Mouse (Mus musculus): ENCODE measurements around the gene Ssh3. TPM values are rescaled to one million over a fixed set of nuclear protein-coding genes. Genes with fewer than 3 reads are reported as not detected.

Ssh3 gene
- polyA plus RNA-seq (2015; fragmentation: Illumina TruSeq; extraction: RNeasy Lipid Tissue Mini Kit (QIAGEN cat#74804); ENCODE audit: insufficient read depth, low replicate concordance), result 18.0 TPM

DNA sequence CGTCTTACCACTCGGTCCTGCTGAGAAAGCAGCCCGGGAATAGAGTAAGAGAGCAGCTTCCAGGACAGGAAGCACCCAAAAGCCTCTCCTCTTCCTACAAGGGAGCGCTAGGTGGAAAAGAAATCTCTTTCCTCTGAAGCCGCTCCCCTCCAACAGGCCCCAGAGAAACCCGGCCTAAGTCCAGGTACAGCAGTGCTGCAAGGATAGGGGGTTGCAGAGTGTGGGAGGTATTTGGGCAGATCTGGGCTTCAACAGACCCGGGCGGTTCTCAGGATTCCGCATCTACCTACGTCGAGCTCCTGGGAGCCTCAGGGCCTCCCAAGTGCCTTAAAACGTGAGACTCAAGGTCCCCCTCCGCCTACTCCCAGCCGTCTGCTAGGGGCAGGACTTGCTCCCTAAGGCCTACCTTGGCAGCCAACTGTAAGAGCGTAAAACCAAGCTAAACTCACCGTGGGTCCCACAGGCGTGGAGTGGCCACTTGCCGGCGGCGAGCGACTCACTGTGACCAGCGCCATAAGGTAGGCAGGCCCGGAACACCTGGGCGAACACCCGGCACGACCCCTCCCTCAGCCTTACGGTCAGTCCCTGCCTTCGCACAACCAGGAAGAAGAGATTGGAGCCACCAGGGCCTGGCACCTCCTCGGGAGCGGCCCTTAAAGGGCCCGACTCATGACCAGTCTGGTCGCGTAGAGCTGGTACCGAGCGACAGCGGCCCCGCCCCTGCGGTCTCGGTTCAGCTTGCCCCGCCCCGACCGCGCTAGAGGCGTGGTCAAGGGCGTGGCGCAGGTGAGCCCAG, at the start of gene Ssh3:
Gene Ssh3, minus strand, starts transcription at position 615 of the 796 bp plus-strand sequence.

DNA sequence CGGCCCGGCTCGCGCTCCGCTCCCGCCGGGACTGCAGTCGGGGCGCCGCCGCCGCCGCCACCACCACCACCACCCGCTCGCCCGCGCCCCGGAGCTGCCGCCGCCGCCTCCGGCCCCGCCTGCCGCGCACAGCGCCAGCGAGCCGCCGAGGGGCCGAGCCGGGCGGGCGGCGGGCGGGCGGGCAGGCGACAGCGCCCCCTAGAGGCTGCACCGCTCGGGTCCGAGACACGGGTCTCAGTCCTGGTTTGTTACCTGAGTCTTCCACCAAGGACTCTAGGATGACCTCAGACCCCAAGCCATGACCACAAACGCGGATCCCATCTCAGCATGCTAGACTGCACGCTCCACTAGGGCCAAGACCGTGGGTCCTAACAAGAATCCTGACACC, 37.2 kb upstream of the Ssh3 start, which contains the start of gene Grk2:
Gene Grk2, minus strand, starts transcription at position 33 of the 388 bp plus-strand sequence.

DNA sequence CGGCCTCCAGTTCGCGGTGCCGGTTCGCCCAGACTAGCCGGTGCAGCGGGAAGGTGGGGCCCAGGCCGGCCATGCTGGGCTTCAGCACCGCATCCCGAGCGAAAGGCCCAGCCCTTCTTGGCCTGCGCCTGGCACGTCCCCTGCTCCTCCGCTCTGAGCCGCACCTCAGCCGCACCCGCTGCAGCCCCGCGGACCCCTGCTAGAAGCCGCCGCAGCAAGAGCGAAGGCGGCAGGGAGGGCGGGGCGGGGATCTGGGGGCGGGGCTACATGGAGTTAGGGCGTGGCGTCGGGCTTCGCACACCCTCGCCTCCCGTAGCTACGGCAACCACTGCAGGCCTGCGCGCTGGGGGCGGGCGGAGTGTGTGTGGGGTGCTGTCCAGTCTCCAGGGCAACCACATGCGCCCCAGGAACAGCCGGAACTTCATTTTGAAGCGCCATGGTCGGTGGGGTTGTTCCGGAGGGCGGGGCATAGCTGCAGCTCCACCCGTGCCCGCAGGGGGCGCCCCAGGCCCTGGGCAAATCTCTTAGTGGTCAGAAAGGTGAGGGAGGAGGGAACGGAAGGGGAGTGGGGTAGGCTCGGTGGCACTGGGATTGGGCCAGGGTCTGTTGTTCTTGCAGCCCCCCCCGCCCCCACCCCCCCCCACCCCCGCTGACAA, 14.0 kb upstream of the Ssh3 start, which contains the start of gene Ankrd13d:
Gene Ankrd13d, minus strand, starts transcription at position 240 of the 656 bp plus-strand sequence.

GRCm38 (mm10) chr19:4231253-4232185, 37.5 kb downstream of the Ssh3 start, which contains the start of gene Pold4:
Gene Pold4 (plus strand): TSS chr19:4231899.

GRCm38 (mm10) chr19:4214071-4214770, 54.8 kb downstream of the Ssh3 start, which contains the start of the genes Clcf1 and AC109138.7:
Gene Clcf1 (plus strand): TSS chr19:4214238.
Gene AC109138.7 (plus strand): TSS chr19:4214357.

Other genes with a start within 250 kb of the Ssh3 start
- 108 TPM for gene Gstp1, start 231.2 kb downstream of the Ssh3 start, polyA plus RNA-seq (2015; fragmentation: Illumina TruSeq; extraction: RNeasy Lipid Tissue Mini Kit (QIAGEN cat#74804); ENCODE audit: insufficient read depth, low replicate concordance)
- 5.3 TPM for gene Gstp2, start 223.2 kb downstream of the Ssh3 start, polyA plus RNA-seq (2015; fragmentation: Illumina TruSeq; extraction: RNeasy Lipid Tissue Mini Kit (QIAGEN cat#74804); ENCODE audit: insufficient read depth, low replicate concordance)
- gene Gstp3, start 209.6 kb downstream of the Ssh3 start, polyA plus RNA-seq (2015; fragmentation: Illumina TruSeq; extraction: RNeasy Lipid Tissue Mini Kit (QIAGEN cat#74804); ENCODE audit: insufficient read depth, low replicate concordance), result 9.2 TPM
- not detected for gene Cabp2, start 187.6 kb downstream of the Ssh3 start, polyA plus RNA-seq (2015; fragmentation: Illumina TruSeq; extraction: RNeasy Lipid Tissue Mini Kit (QIAGEN cat#74804); ENCODE audit: insufficient read depth, low replicate concordance)
- 46.1 TPM for gene Cdk2ap2, start 172.0 kb downstream of the Ssh3 start, polyA plus RNA-seq (2015; fragmentation: Illumina TruSeq; extraction: RNeasy Lipid Tissue Mini Kit (QIAGEN cat#74804); ENCODE audit: insufficient read depth, low replicate concordance)
- 39.9 TPM for gene Pitpnm1, start 169.2 kb downstream of the Ssh3 start, polyA plus RNA-seq (2015; fragmentation: Illumina TruSeq; extraction: RNeasy Lipid Tissue Mini Kit (QIAGEN cat#74804); ENCODE audit: insufficient read depth, low replicate concordance)
- gene Aip, start 143.3 kb downstream of the Ssh3 start, polyA plus RNA-seq (2015; fragmentation: Illumina TruSeq; extraction: RNeasy Lipid Tissue Mini Kit (QIAGEN cat#74804); ENCODE audit: insufficient read depth, low replicate concordance), result 28.1 TPM
- 0.10 TPM for gene Gpr152, start 129.4 kb downstream of the Ssh3 start, polyA plus RNA-seq (2015; fragmentation: Illumina TruSeq; extraction: RNeasy Lipid Tissue Mini Kit (QIAGEN cat#74804); ENCODE audit: insufficient read depth, low replicate concordance)
- gene Cabp4, start 125.1 kb downstream of the Ssh3 start, polyA plus RNA-seq (2015; fragmentation: Illumina TruSeq; extraction: RNeasy Lipid Tissue Mini Kit (QIAGEN cat#74804); ENCODE audit: insufficient read depth, low replicate concordance), result 6.4 TPM
- gene Coro1b, start 120.6 kb downstream of the Ssh3 start, polyA plus RNA-seq (2015; fragmentation: Illumina TruSeq; extraction: RNeasy Lipid Tissue Mini Kit (QIAGEN cat#74804); ENCODE audit: insufficient read depth, low replicate concordance), result 285 TPM
- 73.4 TPM for gene Ptprcap, start 115.6 kb downstream of the Ssh3 start, polyA plus RNA-seq (2015; fragmentation: Illumina TruSeq; extraction: RNeasy Lipid Tissue Mini Kit (QIAGEN cat#74804); ENCODE audit: insufficient read depth, low replicate concordance)
- 27.8 TPM for gene Rps6kb2, start 105.8 kb downstream of the Ssh3 start, polyA plus RNA-seq (2015; fragmentation: Illumina TruSeq; extraction: RNeasy Lipid Tissue Mini Kit (QIAGEN cat#74804); ENCODE audit: insufficient read depth, low replicate concordance)
- 35.2 TPM for gene Carns1, start 93.7 kb downstream of the Ssh3 start, polyA plus RNA-seq (2015; fragmentation: Illumina TruSeq; extraction: RNeasy Lipid Tissue Mini Kit (QIAGEN cat#74804); ENCODE audit: insufficient read depth, low replicate concordance)
- 187 TPM for gene Tbc1d10c, start 77.9 kb downstream of the Ssh3 start, polyA plus RNA-seq (2015; fragmentation: Illumina TruSeq; extraction: RNeasy Lipid Tissue Mini Kit (QIAGEN cat#74804); ENCODE audit: insufficient read depth, low replicate concordance)
- gene Ppp1ca, start 77.1 kb downstream of the Ssh3 start, polyA plus RNA-seq (2015; fragmentation: Illumina TruSeq; extraction: RNeasy Lipid Tissue Mini Kit (QIAGEN cat#74804); ENCODE audit: insufficient read depth, low replicate concordance), result 364 TPM
- gene Rad9a, start 67.5 kb downstream of the Ssh3 start, polyA plus RNA-seq (2015; fragmentation: Illumina TruSeq; extraction: RNeasy Lipid Tissue Mini Kit (QIAGEN cat#74804); ENCODE audit: insufficient read depth, low replicate concordance), result 41.7 TPM
- 57.2 TPM for gene Clcf1, start 54.9 kb downstream of the Ssh3 start, polyA plus RNA-seq (2015; fragmentation: Illumina TruSeq; extraction: RNeasy Lipid Tissue Mini Kit (QIAGEN cat#74804); ENCODE audit: insufficient read depth, low replicate concordance)
- gene AC109138.7, start 54.8 kb downstream of the Ssh3 start, polyA plus RNA-seq (2015; fragmentation: Illumina TruSeq; extraction: RNeasy Lipid Tissue Mini Kit (QIAGEN cat#74804); ENCODE audit: insufficient read depth, low replicate concordance), result not detected
- 91.3 TPM for gene Pold4, start 37.3 kb downstream of the Ssh3 start, polyA plus RNA-seq (2015; fragmentation: Illumina TruSeq; extraction: RNeasy Lipid Tissue Mini Kit (QIAGEN cat#74804); ENCODE audit: insufficient read depth, low replicate concordance)
- gene Ankrd13d, start 14.0 kb upstream of the Ssh3 start, polyA plus RNA-seq (2015; fragmentation: Illumina TruSeq; extraction: RNeasy Lipid Tissue Mini Kit (QIAGEN cat#74804); ENCODE audit: insufficient read depth, low replicate concordance), result 3.6 TPM
- gene Grk2, start 37.0 kb upstream of the Ssh3 start, polyA plus RNA-seq (2015; fragmentation: Illumina TruSeq; extraction: RNeasy Lipid Tissue Mini Kit (QIAGEN cat#74804); ENCODE audit: insufficient read depth, low replicate concordance), result 285 TPM
- gene Kdm2a, start 129.1 kb upstream of the Ssh3 start, polyA plus RNA-seq (2015; fragmentation: Illumina TruSeq; extraction: RNeasy Lipid Tissue Mini Kit (QIAGEN cat#74804); ENCODE audit: insufficient read depth, low replicate concordance), result 145 TPM
- gene Rhod, start 170.3 kb upstream of the Ssh3 start, polyA plus RNA-seq (2015; fragmentation: Illumina TruSeq; extraction: RNeasy Lipid Tissue Mini Kit (QIAGEN cat#74804); ENCODE audit: insufficient read depth, low replicate concordance), result 4.1 TPM
- gene Syt12, start 208.3 kb upstream of the Ssh3 start, polyA plus RNA-seq (2015; fragmentation: Illumina TruSeq; extraction: RNeasy Lipid Tissue Mini Kit (QIAGEN cat#74804); ENCODE audit: insufficient read depth, low replicate concordance), result 0.76 TPM
- gene 2010003K11Rik, start 229.4 kb upstream of the Ssh3 start, polyA plus RNA-seq (2015; fragmentation: Illumina TruSeq; extraction: RNeasy Lipid Tissue Mini Kit (QIAGEN cat#74804); ENCODE audit: insufficient read depth, low replicate concordance), result not detected
- 0.91 TPM for gene Pcx, start 241.3 kb upstream of the Ssh3 start, polyA plus RNA-seq (2015; fragmentation: Illumina TruSeq; extraction: RNeasy Lipid Tissue Mini Kit (QIAGEN cat#74804); ENCODE audit: insufficient read depth, low replicate concordance)